Mouse (Mus musculus): ENCODE measurements around the gene Nbr1.
A peak's percentile ranks its signal among the peaks of the same experiment; 100 is the strongest.
"Not testable (repeated sequence)": the region's sequence is repeated elsewhere in the genome, so short reads cannot be mapped to it uniquely, and the experiment has no call there.

Nbr1 gene

DNA sequence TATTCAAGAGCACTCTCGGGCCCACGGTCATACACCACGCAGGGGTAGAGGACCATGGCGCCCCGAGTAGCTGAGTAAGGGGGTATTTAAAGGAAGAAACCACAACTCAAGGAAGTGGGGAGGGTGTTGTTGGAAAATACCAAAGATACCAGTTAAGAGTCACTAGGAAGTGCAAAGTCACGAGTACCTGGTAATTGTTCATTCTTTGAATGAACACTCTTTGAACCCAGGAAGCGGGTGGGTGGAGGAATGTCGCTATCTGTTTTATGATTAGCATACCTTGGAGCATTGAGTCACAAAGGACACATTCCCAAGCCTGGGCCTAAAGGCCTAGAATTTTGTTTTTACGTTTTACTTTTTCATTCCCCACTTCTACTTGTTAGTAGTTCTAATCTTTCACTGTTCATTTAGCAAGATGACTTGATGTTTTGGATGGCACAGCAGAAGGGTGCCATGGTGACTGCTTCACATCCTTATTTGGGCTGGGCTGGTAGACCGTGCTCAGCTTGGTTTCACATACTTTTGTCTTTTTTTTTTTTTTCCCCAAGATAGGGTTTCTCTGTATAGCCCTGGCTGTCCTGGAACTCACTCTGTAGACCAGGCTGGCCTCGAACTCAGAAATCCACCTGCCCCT is 68.2 kb downstream of the Nbr1 start:
- not testable (repeated sequence) for DNase-seq (ENCODE audit: low spot score in 2 of 2)

DNA sequence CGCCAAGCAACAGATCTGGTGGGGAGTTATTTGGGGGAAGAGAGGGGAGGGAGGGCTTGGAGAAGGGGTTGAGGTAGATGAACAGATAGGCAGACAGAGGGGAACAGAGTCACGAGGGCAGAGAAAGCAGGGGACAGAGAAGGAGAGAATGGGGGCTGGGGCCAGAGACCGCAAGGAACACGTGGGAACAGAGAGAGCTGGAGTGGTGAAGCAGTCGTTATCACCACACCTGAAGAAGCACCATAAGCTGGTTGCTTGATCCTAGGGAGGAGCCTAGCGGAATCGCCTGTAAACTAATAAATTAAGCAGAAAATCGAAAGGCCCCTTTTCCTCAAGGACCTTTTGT is 74.7 kb downstream of the Nbr1 start:
- no peak for DNase-seq (ENCODE audit: low spot score in 2 of 2)

DNA sequence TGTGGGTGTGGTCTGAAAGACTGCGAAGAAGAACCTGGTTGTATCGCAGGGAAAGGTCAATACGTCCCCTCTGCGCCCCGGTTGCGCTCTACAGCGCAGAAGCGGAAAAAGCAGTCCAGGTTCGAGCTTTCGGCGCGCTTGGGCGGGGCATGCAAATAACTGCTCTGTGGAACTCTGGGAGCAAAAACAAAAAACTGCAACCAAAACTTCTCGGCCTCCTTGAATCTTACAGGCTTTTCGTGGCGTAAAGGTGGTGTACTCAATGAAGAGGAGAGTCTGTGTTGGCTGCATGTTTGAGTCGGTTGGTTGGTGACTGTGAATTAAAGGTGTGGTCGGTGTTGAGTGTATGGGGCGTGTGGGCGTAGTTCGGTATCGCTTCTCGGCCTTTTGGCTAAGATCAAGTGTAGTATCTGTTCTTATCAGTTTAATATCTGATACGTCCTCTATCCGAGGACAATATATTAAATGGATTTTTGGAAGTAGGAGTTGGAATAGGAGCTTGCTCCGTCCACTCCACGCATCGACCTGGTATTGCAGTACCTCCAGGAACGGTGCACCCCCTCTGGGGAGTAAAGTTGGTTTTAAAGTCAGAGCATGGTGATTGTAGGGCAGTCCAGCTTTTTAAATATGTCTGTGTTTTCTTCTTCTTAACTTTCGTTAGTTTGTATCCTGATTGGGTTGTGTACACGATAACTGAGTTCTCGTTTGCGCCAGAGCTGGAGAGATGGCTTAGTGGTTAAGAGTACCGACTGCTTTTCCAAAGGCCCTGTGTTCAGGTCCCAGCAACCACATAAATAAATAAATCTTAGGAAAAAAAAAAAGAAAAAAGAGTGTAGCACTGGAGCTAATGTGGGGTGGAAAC is 75.3 kb downstream of the Nbr1 start, which contains the start of gene Rdm1:
Gene Rdm1 (plus strand): TSS at position 201 of the 862 bp plus-strand sequence.
- DNase-seq (ENCODE audit: low spot score in 2 of 2): peak; percentile 85 to 89

DNA sequence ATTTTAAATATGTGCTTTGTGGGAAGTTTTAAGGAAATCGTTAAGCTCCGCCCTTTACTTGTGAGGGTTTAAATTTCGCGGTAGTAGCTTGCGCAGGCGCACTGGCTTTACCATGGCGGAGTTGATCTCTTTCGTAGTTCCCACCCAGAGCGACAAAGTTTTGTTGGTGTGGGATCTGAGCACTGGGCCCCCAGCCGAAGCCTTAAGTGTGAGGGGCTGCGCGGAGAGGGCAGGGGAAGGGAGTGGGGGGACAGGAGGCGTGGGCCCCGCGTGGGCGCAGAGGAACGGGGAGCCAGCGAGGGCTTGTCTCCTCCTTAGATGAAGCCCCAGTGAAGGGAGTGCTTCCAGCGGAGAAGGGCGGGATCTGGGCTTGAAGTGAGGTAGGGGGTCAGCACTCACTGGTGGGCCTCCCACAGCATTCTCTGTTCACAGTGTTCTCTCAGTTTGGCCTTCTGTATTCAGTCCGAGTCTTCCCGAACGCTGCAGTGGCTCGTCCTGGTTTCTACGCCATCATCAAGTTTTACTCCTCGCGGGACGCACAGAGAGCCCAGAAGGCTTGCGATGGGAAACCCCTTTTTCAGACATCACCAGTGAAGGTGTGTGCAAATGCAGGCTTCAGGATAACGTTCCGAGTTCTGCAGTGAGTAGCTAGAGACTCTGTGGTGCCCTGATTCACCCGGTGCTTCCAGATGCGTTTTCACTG is 76.1 kb downstream of the Nbr1 start:
- peak; percentile 82 to 86 for DNase-seq (ENCODE audit: low spot score in 2 of 2)

DNA sequence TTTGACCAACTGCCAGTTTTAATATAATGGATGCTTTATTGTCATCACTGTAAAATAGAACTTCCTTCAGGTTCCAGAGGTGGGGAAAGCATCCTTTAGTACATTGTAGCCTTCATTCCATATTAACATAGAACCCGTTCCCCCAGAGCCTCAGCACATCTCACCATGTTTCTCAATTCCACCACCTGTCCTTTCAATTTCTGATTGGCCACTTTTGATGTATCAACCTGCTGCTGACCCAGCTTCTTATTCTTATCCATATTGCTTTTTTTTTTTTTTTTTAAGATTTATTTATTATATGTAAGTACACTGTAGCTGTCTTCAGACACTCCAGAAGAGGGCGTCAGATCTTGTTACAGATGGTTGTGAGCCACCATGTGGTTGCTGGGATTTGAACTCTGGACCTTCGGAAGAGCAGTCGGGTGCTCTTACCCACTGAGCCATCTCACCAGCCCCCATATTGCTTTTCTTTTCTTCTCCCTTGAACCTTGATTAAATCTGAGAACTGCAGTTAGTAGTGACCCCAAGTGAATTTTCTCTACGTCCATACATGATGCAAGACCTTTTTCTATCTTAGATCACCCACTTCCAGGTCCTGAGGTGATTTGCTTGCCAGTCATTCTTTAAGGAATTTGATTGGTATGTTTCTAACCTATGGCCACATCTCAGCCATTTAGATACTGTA is 76.9 kb downstream of the Nbr1 start:
- not testable (repeated sequence) for DNase-seq (ENCODE audit: low spot score in 2 of 2)

Measured in spleen, postnatal 36 days (tissue).